Mouse (Mus musculus): ENCODE measurements at regions not wholly inside any gene's neighbourhood (a gene's known extent, or its start where the extent isn't known, plus 50 kb on each side); places are given as distances from the start of the nearest gene placed in this dataset.

- TF ChIP-seq POLR2A (IDR thresholded peaks at IDR 0.05; ENCODE audit: low read depth, low read length) (no peak), CTCF (IDR thresholded peaks at IDR 0.05; ENCODE audit: extremely low read depth, insufficient read length, insufficient replicate concordance, low read depth, low read length) (no peak)
- Histone ChIP-seq H3K27me3 (ENCODE audit: control insufficient read depth, insufficient read depth, low read length) (no peaks in the 10 kb centered on the region), H3K36me3 (ENCODE audit: control insufficient read depth, insufficient read depth, low read length) (no peaks in the 10 kb centered on the region), H3K4me1 (ENCODE audit: control insufficient read depth, insufficient read depth, insufficient read length, low read length) (no peaks in the 10 kb centered on the region), H3K27ac (ENCODE audit: insufficient read depth, low read depth, low read length) (no peak overlapping the region), H3K4me3 (ENCODE audit: low read depth, low read length) (no peak overlapping the region)
- WGBS, result 40% methylated on average over 6 of the region's 7 CpGs
These were observed 176.1 kb upstream of the Col3a1 start for GRCm38 (mm10) chr1:45135152-45135714.

DNA sequence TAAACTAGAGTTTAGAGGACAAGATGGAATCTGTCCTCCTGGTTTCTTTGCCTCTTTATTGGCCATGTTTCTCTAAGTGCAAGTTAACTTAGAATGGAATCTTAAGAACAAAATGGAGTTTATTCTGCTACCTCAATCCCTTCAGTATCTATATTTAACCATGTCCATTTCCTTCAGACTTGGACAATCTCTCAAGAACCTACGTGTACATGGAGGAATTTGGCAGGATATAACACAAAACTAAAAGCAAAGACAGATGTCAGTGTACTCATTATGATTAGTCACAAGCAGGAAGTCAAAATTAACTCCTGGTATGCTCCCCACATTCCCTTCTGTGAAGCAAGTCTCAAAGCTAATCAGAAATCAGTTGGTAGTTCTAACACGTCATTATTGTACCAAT lies 164.3 kb upstream of the Col3a1 start:
- no peaks in the 10 kb centered on the region for H3K36me3 ChIP-seq (ENCODE audit: control insufficient read depth, insufficient read depth, low read length)
- TF ChIP-seq POLR2A (IDR thresholded peaks at IDR 0.05; ENCODE audit: low read depth, low read length) (no peak), CTCF (IDR thresholded peaks at IDR 0.05; ENCODE audit: extremely low read depth, insufficient read length, insufficient replicate concordance, low read depth, low read length) (no peak)
- H3K4me3 ChIP-seq (ENCODE audit: low read depth, low read length), result no peak overlapping the region
- WGBS, result 60% methylated on average over 2 of the region's 2 CpGs
- H3K4me1 ChIP-seq (ENCODE audit: control insufficient read depth, insufficient read depth, insufficient read length, low read length), result no peaks in the 10 kb centered on the region
- no peak overlapping the region for H3K27ac ChIP-seq (ENCODE audit: insufficient read depth, low read depth, low read length)
- no peaks in the 10 kb centered on the region for H3K27me3 ChIP-seq (ENCODE audit: control insufficient read depth, insufficient read depth, low read length)

DNA sequence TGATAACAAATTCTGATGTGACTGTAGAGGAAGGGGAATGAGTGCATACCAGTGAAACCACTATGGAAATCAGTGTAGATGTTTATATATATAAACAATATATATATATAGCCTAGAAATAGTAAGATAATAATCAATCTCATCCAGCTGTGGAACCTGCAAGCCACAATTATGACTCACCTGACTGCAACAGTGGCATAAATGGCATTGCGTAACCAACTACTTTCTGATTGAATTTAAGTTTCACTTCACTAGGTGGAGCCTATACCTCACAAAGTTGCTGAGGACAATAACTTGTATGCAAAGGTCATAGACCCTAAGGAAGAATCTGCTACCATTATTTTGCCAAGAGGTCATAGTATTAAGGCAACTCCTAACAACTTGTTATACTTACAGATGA lies 129.7 kb upstream of the Col3a1 start:
- TF ChIP-seq POLR2A (IDR thresholded peaks at IDR 0.05; ENCODE audit: low read depth, low read length) (no peak), CTCF (IDR thresholded peaks at IDR 0.05; ENCODE audit: extremely low read depth, insufficient read length, insufficient replicate concordance, low read depth, low read length) (no peak)
- H3K4me1 ChIP-seq (ENCODE audit: control insufficient read depth, insufficient read depth, insufficient read length, low read length), result no peaks in the 10 kb centered on the region
- H3K27me3 ChIP-seq (ENCODE audit: control insufficient read depth, insufficient read depth, low read length), result no peaks in the 10 kb centered on the region
- H3K36me3 ChIP-seq (ENCODE audit: control insufficient read depth, insufficient read depth, low read length), result no peaks in the 10 kb centered on the region
- H3K4me3 ChIP-seq (ENCODE audit: low read depth, low read length), result no peak overlapping the region
- WGBS, result 93% methylated on average over 1 of the region's 1 CpGs
- H3K27ac ChIP-seq (ENCODE audit: insufficient read depth, low read depth, low read length), result no peak overlapping the region

- H3K36me3 ChIP-seq (ENCODE audit: control insufficient read depth, insufficient read depth, low read length), result no peaks in the 10 kb centered on the region
- TF ChIP-seq CTCF (IDR thresholded peaks at IDR 0.05; ENCODE audit: extremely low read depth, insufficient read length, insufficient replicate concordance, low read depth, low read length) (no peak), POLR2A (IDR thresholded peaks at IDR 0.05; ENCODE audit: low read depth, low read length) (no peak)
- no peaks in the 10 kb centered on the region for H3K27me3 ChIP-seq (ENCODE audit: control insufficient read depth, insufficient read depth, low read length)
- no peak overlapping the region for H3K27ac ChIP-seq (ENCODE audit: insufficient read depth, low read depth, low read length)
- H3K4me1 ChIP-seq (ENCODE audit: control insufficient read depth, insufficient read depth, insufficient read length, low read length), result no peaks in the 10 kb centered on the region
- no peak overlapping the region for H3K4me3 ChIP-seq (ENCODE audit: low read depth, low read length)
These were observed 126.0 kb upstream of the Col3a1 start for GRCm38 (mm10) chr1:45185341-45185740.

DNA sequence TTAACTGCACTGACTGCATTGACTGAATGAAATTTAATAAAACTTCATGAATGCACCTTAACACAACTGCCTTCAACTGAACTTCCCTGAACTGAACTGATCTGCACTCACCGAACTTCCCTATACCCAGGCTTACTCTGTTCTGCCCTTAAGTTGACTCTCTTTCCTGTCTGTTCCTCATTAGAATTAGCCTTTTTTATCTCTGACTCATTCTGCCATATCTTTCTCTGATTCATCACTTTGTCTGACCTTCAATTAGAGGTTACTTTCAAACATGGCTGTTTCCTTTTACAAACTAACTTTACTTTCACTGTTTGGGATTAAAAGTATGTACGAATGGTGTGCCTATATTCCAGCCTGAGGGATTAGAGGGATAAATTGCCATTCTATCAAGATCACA lies 103.4 kb upstream of the Col3a1 start:
- no peaks in the 10 kb centered on the region for H3K4me1 ChIP-seq (ENCODE audit: control insufficient read depth, insufficient read depth, insufficient read length, low read length)
- no peak for TF ChIP-seq POLR2A (IDR thresholded peaks at IDR 0.05; ENCODE audit: low read depth, low read length)
- TF ChIP-seq CTCF (IDR thresholded peaks at IDR 0.05; ENCODE audit: extremely low read depth, insufficient read length, insufficient replicate concordance, low read depth, low read length), result no peak
- 74% methylated on average over 2 of the region's 2 CpGs for WGBS
- H3K27ac ChIP-seq (ENCODE audit: insufficient read depth, low read depth, low read length), result no peak overlapping the region
- no peaks in the 10 kb centered on the region for H3K27me3 ChIP-seq (ENCODE audit: control insufficient read depth, insufficient read depth, low read length)
- H3K4me3 ChIP-seq (ENCODE audit: low read depth, low read length), result no peak overlapping the region
- no peaks in the 10 kb centered on the region for H3K36me3 ChIP-seq (ENCODE audit: control insufficient read depth, insufficient read depth, low read length)

GRCm38 (mm10) chr1:45216272-45216671 lies 95.1 kb upstream of the Col3a1 start:
- WGBS, result 45% methylated on average over 1 of the region's 1 CpGs
- Histone ChIP-seq H3K36me3 (ENCODE audit: control insufficient read depth, insufficient read depth, low read length) (no peaks in the 10 kb centered on the region), H3K27ac (ENCODE audit: insufficient read depth, low read depth, low read length) (no peak overlapping the region), H3K4me1 (ENCODE audit: control insufficient read depth, insufficient read depth, insufficient read length, low read length) (no peaks in the 10 kb centered on the region), H3K27me3 (ENCODE audit: control insufficient read depth, insufficient read depth, low read length) (no peaks in the 10 kb centered on the region), H3K4me3 (ENCODE audit: low read depth, low read length) (no peak overlapping the region)
- no peak for TF ChIP-seq POLR2A (IDR thresholded peaks at IDR 0.05; ENCODE audit: low read depth, low read length)
- TF ChIP-seq CTCF (IDR thresholded peaks at IDR 0.05; ENCODE audit: extremely low read depth, insufficient read length, insufficient replicate concordance, low read depth, low read length), result no peak
